Mouse (Mus musculus) layer of hippocampus, adult 18-20 months (tissue): ENCODE measurements around the gene Rnf43. TPM values are rescaled to one million over a fixed set of nuclear protein-coding genes. Genes with fewer than 3 reads are reported as not detected.

ENCODE experiments used
- DNase-seq, 2 experiments: peaks; one replicate each; pipeline ENCODE4 v3.0.0; 2022; ENCODE audit warnings: low spot score in 2 of 2
- total RNA-seq, 2 experiments: library from RNA; stranded (reverse); gene quantifications; 2 replicates each; pipeline ENCODE4 v1.2.3; 2021

Gene Rnf43
- total RNA-seq, 2 experiments from 2014 or later = 2.5 to 3.1 TPM

- DNase-seq = no peak
Observed at GRCm38 (mm10) chr11:87709513-87710261, 47.2 kb downstream of the Rnf43 start.

- DNase-seq = no peak
Observed at GRCm38 (mm10) chr11:87710262-87710615, 47.7 kb downstream of the Rnf43 start.

- no peak for DNase-seq
Observed at GRCm38 (mm10) chr11:87712188-87712587, 49.7 kb downstream of the Rnf43 start.

GRCm38 (mm10) chr11:87715999-87716398 is 53.5 kb downstream of the Rnf43 start:
- no peak for DNase-seq

- DNase-seq = no peak
Observed at GRCm38 (mm10) chr11:87719526-87719925, 57.0 kb downstream of the Rnf43 start.

- no peak for DNase-seq
Observed at GRCm38 (mm10) chr11:87720324-87720723, 57.8 kb downstream of the Rnf43 start.

- DNase-seq = no peak
Observed at GRCm38 (mm10) chr11:87720839-87721238, 58.3 kb downstream of the Rnf43 start.

- DNase-seq = no peak
Observed at GRCm38 (mm10) chr11:87722168-87722567, 59.6 kb downstream of the Rnf43 start.

GRCm38 (mm10) chr11:87722891-87723290 is 60.4 kb downstream of the Rnf43 start:
- DNase-seq = no peak

- DNase-seq = no peak
Observed at GRCm38 (mm10) chr11:87725515-87725914, 63.0 kb downstream of the Rnf43 start.

GRCm38 (mm10) chr11:87725964-87726562 is 63.5 kb downstream of the Rnf43 start:
- no peak for DNase-seq

- no peak for DNase-seq
Observed at GRCm38 (mm10) chr11:87727021-87727420, 64.5 kb downstream of the Rnf43 start.

- DNase-seq = no peak
Observed at GRCm38 (mm10) chr11:87727471-87727870, 64.9 kb downstream of the Rnf43 start.

GRCm38 (mm10) chr11:87728850-87729592 is 66.5 kb downstream of the Rnf43 start:
- DNase-seq = no peak

- DNase-seq = no peak
Observed at GRCm38 (mm10) chr11:87729593-87730185, 67.2 kb downstream of the Rnf43 start.

- no peak for DNase-seq
Observed at GRCm38 (mm10) chr11:87730652-87731310, 68.3 kb downstream of the Rnf43 start.

- no peak for DNase-seq
Observed at GRCm38 (mm10) chr11:87734346-87734745, 71.8 kb downstream of the Rnf43 start.

- DNase-seq = no peak
Observed at GRCm38 (mm10) chr11:87735691-87736090, 73.2 kb downstream of the Rnf43 start.

- no peak for DNase-seq
Observed at GRCm38 (mm10) chr11:87736647-87737134, 74.2 kb downstream of the Rnf43 start.

- peak; percentile 88 to 94 for DNase-seq
Observed at GRCm38 (mm10) chr11:87737175-87737740, 74.7 kb downstream of the Rnf43 start, which contains the start of gene Supt4a. Supt4a (plus strand) TSS chr11:87737552.

GRCm38 (mm10) chr11:87743691-87744090 is 81.2 kb downstream of the Rnf43 start:
- no peak for DNase-seq
